Mouse (Mus musculus) neural tube, embryonic 11.5 days (tissue): ENCODE results near the gene Pdhx. TPM values are rescaled to one million over a fixed set of nuclear protein-coding genes. Genes with fewer than 3 reads are reported as not detected.

Source experiments
- ATAC-seq: fragments of 200-750 bp; cut with Nextera tagmentation; 2 replicates; pipeline ENCODE4 v1.8.0; 2017; ENCODE audit warnings: moderate number of reproducible peaks, mild to moderate bottlenecking, moderate TSS enrichment, moderate library complexity; ENCODE audit not compliant: insufficient read depth, low FRiP score, low TSS enrichment
- DNase-seq: peaks from one replicate; pipeline ENCODE4 v3.0.0-alpha.2; 2015; ENCODE audit warnings: low spot score
- H3K27ac ChIP-seq: fragments of 300-500 bp; sonication (generic); 2 replicates; pipeline ENCODE4 v1.5.1; 2014; ENCODE audit warnings: low read depth, mild to moderate bottlenecking, low read length
- H3K27me3 ChIP-seq: fragments of 300-500 bp; sonication (generic); 2 replicates; pipeline ENCODE4 v1.6.1; 2014; ENCODE audit warnings: mild to moderate bottlenecking, low read length, mixed read lengths; ENCODE audit not compliant: control insufficient read depth, insufficient read depth
- H3K36me3 ChIP-seq: fragments of 300-500 bp; sonication (generic); 2 replicates; pipeline ENCODE4 v1.6.1; 2014; ENCODE audit warnings: mild to moderate bottlenecking, low read length, moderate library complexity, mixed read lengths; ENCODE audit not compliant: control insufficient read depth, insufficient read depth
- H3K4me1 ChIP-seq: fragments of 300-500 bp; sonication (generic); 2 replicates; pipeline ENCODE4 v1.6.1; 2014; ENCODE audit warnings: low read length, mixed read lengths; ENCODE audit not compliant: control insufficient read depth, insufficient read depth
- H3K4me2 ChIP-seq: fragments of 300-500 bp; sonication (generic); 2 replicates; pipeline ENCODE4 v1.6.1; 2014; ENCODE audit warnings: low read depth, mild to moderate bottlenecking, moderate library complexity
- H3K4me3 ChIP-seq: fragments of 300-500 bp; sonication (generic); 2 replicates; pipeline ENCODE4 v1.5.1; 2014; ENCODE audit warnings: low read depth, low read length
- H3K9ac ChIP-seq: fragments of 300-500 bp; sonication (generic); 2 replicates; pipeline ENCODE4 v1.6.1; 2014; ENCODE audit warnings: mild to moderate bottlenecking, low read length
- H3K9me3 ChIP-seq: fragments of 300-500 bp; sonication (generic); 2 replicates; pipeline ENCODE4 v1.6.1; 2016; ENCODE audit warnings: low read length; ENCODE audit not compliant: control insufficient read depth
- WGBS: fragments of 180-500 bp; shearing (Covaris S2); extraction: QIAGEN DNeasy Blood & Tissue Kit; methylation state at CpG from one replicate; pipeline ENCODE4 v1.1.7; 2014; 5-methylcytosine and 5-hydroxymethylcytosine counted together
- polyA plus RNA-seq: library from polyadenylated mRNA; unstranded; fragments of >200 nt; fragmentation: Nextera tagmentation; extraction: Ambion mirVana; gene quantifications from 2 replicates; pipeline ENCODE4 v1.2.1, GENCODE M21; 2014

Pdhx gene
- polyA plus RNA-seq, 1 experiment from 2014 or later: 51.3 TPM

DNA sequence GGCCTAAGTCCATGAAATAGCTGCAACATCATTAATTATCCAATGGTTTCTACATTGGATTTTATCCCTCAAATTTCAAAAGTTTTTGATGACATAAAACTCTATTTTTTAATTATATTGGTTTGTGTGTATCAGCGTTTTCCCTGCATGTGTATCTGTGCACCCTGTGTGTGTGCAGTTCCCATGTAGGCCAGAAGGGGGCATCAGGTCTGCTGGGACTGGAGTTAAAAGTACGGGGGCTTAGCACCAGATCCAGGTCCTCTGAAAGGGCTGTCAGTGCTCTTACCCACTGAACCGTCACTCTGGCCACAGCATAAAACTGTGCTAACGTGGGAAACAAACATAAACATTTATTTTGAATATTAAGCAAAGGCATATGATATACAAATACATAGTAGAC lies 14.8 kb upstream of the Pdhx start:
- no peaks in the 10 kb centered on the region for H3K27me3 ChIP-seq
- no peak for DNase-seq
- 97% methylated on average over 4 of the region's 4 CpGs for WGBS

DNA sequence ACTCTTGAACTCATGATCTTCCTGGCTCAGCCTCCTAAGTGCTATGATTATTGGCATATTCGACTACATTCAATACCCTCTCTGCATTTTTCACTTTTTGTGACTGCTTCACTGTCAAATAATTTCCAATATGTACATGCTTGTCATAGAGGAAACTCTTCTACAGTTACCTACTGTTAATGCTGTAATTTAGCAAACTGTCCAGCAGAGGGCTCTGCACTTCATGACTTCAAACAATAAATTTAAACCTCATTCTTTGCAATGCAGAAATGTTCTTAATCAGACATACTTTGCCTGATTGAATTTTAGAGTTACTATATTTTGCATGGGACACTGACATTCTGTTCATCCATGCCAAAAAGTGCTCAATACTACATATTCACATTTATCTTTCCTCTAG lies 13.1 kb upstream of the Pdhx start:
- Histone ChIP-seq H3K4me1 (no peaks in the 10 kb centered on the region), H3K27me3 (no peaks in the 10 kb centered on the region), H3K4me3 (no peak overlapping the region), H3K36me3 (no peaks in the 10 kb centered on the region), H3K27ac (no peak overlapping the region), H3K4me2 (no peak overlapping the region), H3K9ac (no peak overlapping the region), H3K9me3 (no peaks in the 10 kb centered on the region)
- ATAC-seq (no peak), DNase-seq (no peak)
- 10% methylated on average over 1 of the region's 1 CpGs for WGBS

More for the DNA sequence above, 14.8 kb upstream of the Pdhx start:
- Histone ChIP-seq H3K9ac (no peak overlapping the region), H3K4me2 (no peak overlapping the region), H3K36me3 (no peaks in the 10 kb centered on the region), H3K4me3 (no peak overlapping the region), H3K27ac (no peak overlapping the region), H3K9me3 (no peaks in the 10 kb centered on the region), H3K4me1 (no peaks in the 10 kb centered on the region)
- no peak for ATAC-seq

DNA sequence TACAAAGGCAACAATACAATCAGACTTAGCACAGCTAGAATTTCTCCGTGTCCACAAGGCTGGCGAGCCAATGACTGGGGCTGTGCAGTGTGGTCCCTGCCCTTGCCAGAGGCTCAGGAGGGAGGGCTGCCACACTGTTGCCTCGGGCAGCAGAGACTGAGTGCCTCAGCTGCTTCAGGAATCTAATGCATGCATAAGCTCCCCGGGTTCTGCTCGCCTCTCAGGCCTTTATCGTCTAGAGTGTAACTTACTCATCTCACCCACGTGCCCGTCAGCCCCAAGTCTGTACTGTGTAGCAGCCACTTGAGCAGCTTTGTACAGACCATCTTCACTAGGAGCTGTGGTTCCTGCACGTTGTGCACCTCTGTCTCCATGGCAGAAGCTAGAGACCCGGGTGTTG lies 12.3 kb upstream of the Pdhx start:
- H3K27me3 ChIP-seq: no peaks in the 10 kb centered on the region
- no peaks in the 10 kb centered on the region for H3K9me3 ChIP-seq
- WGBS: 75% methylated on average over 10 of the region's 10 CpGs

DNA sequence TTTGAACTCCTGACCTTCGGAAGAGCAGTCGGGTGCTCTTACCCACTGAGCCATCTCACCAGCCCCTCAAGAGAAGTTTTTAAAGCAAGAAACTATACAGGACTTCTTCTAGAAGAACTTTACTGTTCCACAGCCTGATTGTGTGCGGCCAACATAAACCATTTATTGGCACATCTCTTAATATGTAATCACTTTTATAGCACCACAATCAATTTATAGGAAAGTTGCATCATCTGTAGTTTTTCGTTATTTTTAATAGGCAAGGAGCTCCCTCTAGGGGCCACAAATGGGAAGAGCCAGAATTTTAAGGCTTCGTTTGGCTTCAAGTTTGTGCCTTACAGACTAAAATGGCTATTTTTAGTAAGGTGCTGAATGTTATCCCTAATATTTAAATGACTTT lies 11.1 kb upstream of the Pdhx start:
- no peak for ATAC-seq
- no peaks in the 10 kb centered on the region for H3K36me3 ChIP-seq
- peak; percentile 18 for DNase-seq
- no peaks in the 10 kb centered on the region for H3K4me1 ChIP-seq
- no peak overlapping the region for H3K4me3 ChIP-seq
- H3K27me3 ChIP-seq: no peaks in the 10 kb centered on the region
- H3K9me3 ChIP-seq: no peaks in the 10 kb centered on the region
- H3K9ac ChIP-seq: no peak overlapping the region
- H3K27ac ChIP-seq: no peak overlapping the region
- no peak overlapping the region for H3K4me2 ChIP-seq
- WGBS: 62% methylated on average over 5 of the region's 5 CpGs

More for the DNA sequence above, 12.3 kb upstream of the Pdhx start:
- Histone ChIP-seq H3K27ac (no peak overlapping the region), H3K4me1 (no peaks in the 10 kb centered on the region), H3K4me3 (no peak overlapping the region), H3K36me3 (no peaks in the 10 kb centered on the region), H3K9ac (no peak overlapping the region), H3K4me2 (no peak overlapping the region)
- DNase-seq (no peak), ATAC-seq (no peak)

DNA sequence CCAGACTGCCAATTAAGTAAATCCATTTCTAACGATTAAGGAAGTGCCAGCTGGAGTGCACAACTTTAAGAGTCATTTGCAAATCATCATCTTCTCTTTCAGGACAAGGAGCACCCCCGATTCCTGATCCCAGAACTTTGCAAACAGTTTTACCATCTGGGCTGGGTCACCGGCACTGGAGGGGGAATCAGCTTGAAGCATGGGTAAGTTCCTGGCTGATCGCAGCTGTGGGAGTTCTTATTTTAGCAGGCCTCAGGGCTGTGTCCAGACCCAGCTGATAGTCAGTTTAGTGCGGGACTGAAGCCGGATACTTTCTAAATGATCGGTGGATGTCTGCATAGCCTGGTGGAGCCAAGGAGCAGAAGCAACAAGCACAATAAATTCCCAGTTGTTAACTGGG lies 9.5 kb upstream of the Pdhx start:
- H3K27ac ChIP-seq: no peak overlapping the region
- H3K4me1 ChIP-seq: no peaks in the 10 kb centered on the region
- WGBS: 64% methylated on average over 7 of the region's 7 CpGs
- no peaks in the 10 kb centered on the region for H3K9me3 ChIP-seq
- DNase-seq: no peak
- no peak overlapping the region for H3K4me3 ChIP-seq
- H3K4me2 ChIP-seq: no peak overlapping the region
- H3K9ac ChIP-seq: no peak overlapping the region
- H3K27me3 ChIP-seq: no peaks in the 10 kb centered on the region
- no peaks in the 10 kb centered on the region for H3K36me3 ChIP-seq
- ATAC-seq: no peak

DNA sequence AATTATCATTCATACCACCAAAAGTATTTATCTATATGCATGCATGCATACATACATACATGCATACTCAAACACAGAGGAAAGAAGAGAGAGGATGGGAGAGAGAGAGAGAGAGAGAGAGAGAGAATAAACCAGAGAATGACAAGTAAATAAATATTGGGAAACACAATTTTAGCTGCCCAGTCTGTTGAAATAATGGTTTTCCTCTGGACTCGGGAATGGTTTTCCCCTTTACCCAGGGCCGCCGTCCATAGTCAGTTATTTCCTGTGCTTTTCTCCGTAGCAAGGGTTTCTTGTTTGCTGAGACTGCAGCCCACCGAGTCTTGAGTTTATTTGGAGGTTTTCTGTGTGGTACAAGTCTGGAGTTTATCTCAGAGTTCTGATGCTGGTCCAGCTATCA lies 8.4 kb upstream of the Pdhx start:
- Histone ChIP-seq H3K27me3 (no peaks in the 10 kb centered on the region), H3K36me3 (no peaks in the 10 kb centered on the region), H3K27ac (no peak overlapping the region), H3K4me3 (no peak overlapping the region), H3K4me1 (no peaks in the 10 kb centered on the region), H3K4me2 (no peak overlapping the region), H3K9ac (no peak overlapping the region), H3K9me3 (no peaks in the 10 kb centered on the region)
- DNase-seq: no peak
- no peak for ATAC-seq
- 83% methylated on average over 5 of the region's 5 CpGs for WGBS

DNA sequence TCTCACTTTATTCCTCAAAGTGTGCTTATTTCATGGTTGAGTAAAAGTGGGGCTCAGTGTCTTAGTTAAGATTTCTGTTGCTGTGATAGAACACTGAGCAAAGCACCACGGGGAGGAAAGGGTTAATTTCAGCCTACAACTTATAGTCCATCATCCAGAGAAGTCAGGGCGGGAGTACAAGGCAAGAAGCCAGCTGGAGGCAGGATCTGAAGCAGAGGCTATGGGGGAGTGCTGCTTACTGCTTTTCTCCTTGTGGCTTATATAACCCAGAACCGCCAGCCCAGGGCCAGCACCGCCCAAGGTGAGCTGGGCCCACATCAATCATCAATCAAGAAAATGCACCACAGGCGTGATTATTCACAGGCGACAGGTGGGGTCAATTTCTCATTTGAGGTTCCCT lies 7.8 kb upstream of the Pdhx start:
- no peak for ATAC-seq
- 66% methylated on average over 6 of the region's 6 CpGs for WGBS

DNA sequence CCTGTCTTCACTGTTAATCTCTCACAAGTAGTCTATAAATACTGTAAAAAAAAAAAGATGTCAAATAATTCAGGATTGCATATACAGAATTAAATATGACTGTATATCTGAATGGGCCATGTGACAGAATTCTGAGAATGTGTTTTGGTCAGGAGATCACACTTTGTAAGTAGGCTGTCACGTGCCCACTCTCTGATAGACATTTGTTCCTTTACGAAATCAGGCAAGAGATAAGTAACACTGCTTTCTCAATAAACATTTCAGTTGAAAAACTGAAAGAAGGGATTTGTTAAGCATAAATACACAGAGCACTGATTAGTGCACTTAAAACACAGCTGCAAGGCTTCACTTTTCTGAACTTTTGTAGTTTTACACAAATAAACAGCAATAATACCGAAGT lies 2.7 kb downstream of the Pdhx start:
- Histone ChIP-seq H3K36me3 (no peaks in the 10 kb centered on the region), H3K9ac (no peak overlapping the region), H3K4me2 (no peak overlapping the region), H3K4me3 (no peak overlapping the region), H3K27ac (no peak overlapping the region), H3K9me3 (no peaks in the 10 kb centered on the region), H3K27me3 (no peaks in the 10 kb centered on the region), H3K4me1 (peaks cover 11% of the 10 kb centered on the region; the same call in 1 of the 2 replicates)
- DNase-seq (no peak), ATAC-seq (no peak)
- 86% methylated on average over 3 of the region's 3 CpGs for WGBS

More for the DNA sequence above, 7.8 kb upstream of the Pdhx start:
- Histone ChIP-seq H3K27me3 (no peaks in the 10 kb centered on the region), H3K36me3 (no peaks in the 10 kb centered on the region), H3K4me1 (no peaks in the 10 kb centered on the region), H3K9me3 (no peaks in the 10 kb centered on the region), H3K4me2 (no peak overlapping the region), H3K27ac (no peak overlapping the region), H3K9ac (no peak overlapping the region), H3K4me3 (no peak overlapping the region)
- no peak for DNase-seq

DNA sequence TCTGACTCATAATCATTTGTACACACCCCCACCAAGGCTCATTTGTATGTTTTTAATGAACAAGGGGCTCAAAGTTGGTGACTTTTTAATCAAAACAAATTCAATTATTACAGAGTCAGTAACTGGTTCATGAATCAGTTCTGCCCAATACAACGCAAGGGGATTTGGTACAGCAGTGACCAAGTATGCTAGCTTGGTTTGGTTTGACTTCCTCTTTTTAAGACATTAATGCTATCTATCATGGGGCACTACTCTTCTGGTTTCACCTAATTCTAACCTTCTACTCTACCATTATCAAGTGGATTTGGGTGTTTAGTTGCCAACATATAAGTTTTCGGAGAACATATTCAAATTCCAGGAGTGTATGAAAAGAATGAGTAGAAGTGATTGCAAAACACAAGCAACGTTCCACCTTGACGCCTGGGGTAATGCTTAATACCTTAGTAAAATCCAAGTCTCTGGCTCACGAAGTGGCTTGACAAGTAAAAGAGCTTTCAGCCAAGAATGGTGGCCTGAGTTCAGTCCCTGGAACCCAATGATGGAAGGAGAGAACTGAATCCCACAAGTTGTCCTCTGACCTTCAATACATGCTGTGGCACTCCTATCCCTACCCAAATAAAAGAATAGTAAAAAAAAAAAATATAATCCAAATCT lies 3.4 kb downstream of the Pdhx start:
- Histone ChIP-seq H3K9ac (no peak overlapping the region), H3K4me3 (no peak overlapping the region), H3K4me2 (no peak overlapping the region), H3K27me3 (no peaks in the 10 kb centered on the region), H3K36me3 (no peaks in the 10 kb centered on the region), H3K4me1 (peaks cover 11% of the 10 kb centered on the region; the same call in 1 of the 2 replicates), H3K9me3 (no peaks in the 10 kb centered on the region), H3K27ac (no peak overlapping the region)
- WGBS: 95% methylated on average over 5 of the region's 5 CpGs
- no peak for DNase-seq
- no peak for ATAC-seq
